Mouse (Mus musculus): Measurements from ENCODE around the gene Catsperg2. TPM values are rescaled to one million over a fixed set of nuclear protein-coding genes. Genes with fewer than 3 reads are reported as not detected.

Gene Catsperg2
- polyA plus RNA-seq (2015; fragmentation: Nextera tagmentation; extraction: Ambion mirVana) = not detected in 2 replicates

DNA sequence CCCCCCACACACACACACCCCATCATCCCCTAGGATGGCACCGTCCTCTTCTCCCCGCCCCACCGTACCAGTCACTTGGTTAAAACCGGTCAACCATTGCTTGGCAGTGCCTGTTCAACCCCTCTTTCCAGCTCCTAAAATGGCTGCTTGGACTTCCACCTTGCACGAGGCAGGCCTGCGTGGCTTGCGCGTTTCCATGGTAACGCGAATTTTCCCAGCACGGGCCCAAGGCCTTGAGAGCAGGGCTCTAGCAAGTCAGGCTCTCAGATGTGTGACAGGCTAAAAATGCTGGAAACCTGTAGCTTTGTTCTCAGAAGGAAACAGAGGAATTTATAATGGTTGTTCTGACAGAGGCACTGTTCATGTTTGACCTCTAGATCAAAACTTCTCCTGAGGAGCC is at the start of gene Catsperg2:
Catsperg2 (minus strand) TSS at position 173 of the 400 bp plus-strand sequence.

DNA sequence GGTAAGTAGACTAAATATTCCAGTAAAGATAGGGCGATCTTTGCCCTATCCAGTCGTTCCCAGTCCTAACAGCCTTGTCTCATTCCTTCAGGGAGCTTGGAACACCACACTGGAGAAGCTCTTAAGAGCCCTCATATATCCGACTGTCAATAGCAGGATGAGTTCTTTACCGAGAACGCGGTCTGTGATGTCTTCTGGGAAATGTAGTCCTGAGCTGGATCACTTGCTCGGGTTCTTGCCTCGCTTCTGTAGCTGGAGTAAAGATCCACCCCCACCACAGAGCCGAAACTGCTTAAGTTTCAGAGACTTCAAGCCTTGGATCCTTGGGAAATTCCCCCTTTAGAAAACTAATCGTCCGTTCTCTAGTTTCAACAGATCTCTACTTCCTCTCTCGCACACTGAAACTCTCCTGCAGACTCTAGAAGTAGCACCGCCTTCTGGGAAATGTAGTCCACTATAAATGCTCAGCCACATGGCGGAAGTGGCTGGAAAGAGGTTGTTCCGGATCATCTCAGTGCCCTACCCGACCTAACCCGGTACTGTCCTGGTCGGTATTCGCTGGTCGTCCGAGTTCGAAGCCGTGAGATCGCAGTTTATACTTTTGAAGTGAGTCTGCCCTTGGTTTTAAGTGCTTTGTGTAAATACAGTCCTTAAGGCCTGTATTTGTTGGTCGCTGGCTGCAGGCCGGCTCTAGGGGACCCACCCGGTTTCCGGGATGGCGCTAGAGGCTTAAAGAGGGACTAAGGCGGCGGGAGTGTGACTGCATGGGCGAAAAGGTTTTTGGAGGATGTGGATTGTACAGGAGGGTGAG is 41.5 kb upstream of the Catsperg2 start, which contains the start of gene Zfp84:
Zfp84 (plus strand) TSS at position 463 of the 811 bp plus-strand sequence.

MicroRNAs within 50 kb of the gene (microRNA counts, 519-probe panel; counts per million panel counts)
- microRNA mmu-miR-1964 = not detected

Small RNAs within 50 kb of the gene (microRNA-seq; reads per million reads assigned to microRNA genes)
- 1.2 reads per million for gene Mir1964

Other genes starting within 250 kb of the Catsperg2 start
- gene Sipa1l3, start 208.4 kb downstream of the Catsperg2 start, polyA plus RNA-seq (2015; fragmentation: Nextera tagmentation; extraction: Ambion mirVana) = 8.4 and 8.9 TPM in 2 replicates
- 5.2 and 5.4 TPM in 2 replicates for gene Zfp84, start 41.5 kb upstream of the Catsperg2 start, polyA plus RNA-seq (2015; fragmentation: Nextera tagmentation; extraction: Ambion mirVana)
- 2.0 and 2.4 TPM in 2 replicates for gene Zfp30, start 57.0 kb upstream of the Catsperg2 start, polyA plus RNA-seq (2015; fragmentation: Nextera tagmentation; extraction: Ambion mirVana)
- 5.3 and 5.6 TPM in 2 replicates for gene Zfp790, start 89.1 kb upstream of the Catsperg2 start, polyA plus RNA-seq (2015; fragmentation: Nextera tagmentation; extraction: Ambion mirVana)
- gene Zfp940, start 126.6 kb upstream of the Catsperg2 start, polyA plus RNA-seq (2015; fragmentation: Nextera tagmentation; extraction: Ambion mirVana) = 0.60 and 0.77 TPM in 2 replicates
- gene Zfp420, start 132.9 kb upstream of the Catsperg2 start, polyA plus RNA-seq (2015; fragmentation: Nextera tagmentation; extraction: Ambion mirVana) = 2.5 and 2.8 TPM in 2 replicates
- 4.4 TPM in 2 replicates for gene Zfp27, start 179.5 kb upstream of the Catsperg2 start, polyA plus RNA-seq (2015; fragmentation: Nextera tagmentation; extraction: Ambion mirVana)
- gene Zfp383, start 181.2 kb upstream of the Catsperg2 start, polyA plus RNA-seq (2015; fragmentation: Nextera tagmentation; extraction: Ambion mirVana) = 2.4 and 2.7 TPM in 2 replicates
- gene Zfp74, start 227.1 kb upstream of the Catsperg2 start, polyA plus RNA-seq (2015; fragmentation: Nextera tagmentation; extraction: Ambion mirVana) = 4.2 and 5.4 TPM in 2 replicates